Mouse (Mus musculus): ENCODE data around the gene Hoxd4.

Gene Hoxd4

GRCm38 (mm10) chr2:74747661-74748141 lies 36.0 kb downstream of the Hoxd4 start:
- DNase-seq: no peak

- DNase-seq: no peak
Measured at GRCm38 (mm10) chr2:74748436-74748995, 36.8 kb downstream of the Hoxd4 start.

GRCm38 (mm10) chr2:74749337-74750121 lies 37.8 kb downstream of the Hoxd4 start:
- peak; percentile 80 for DNase-seq

GRCm38 (mm10) chr2:74750731-74751250 lies 39.1 kb downstream of the Hoxd4 start:
- DNase-seq: no peak

- DNase-seq: no peak
Measured at GRCm38 (mm10) chr2:74751861-74752260, 40.1 kb downstream of the Hoxd4 start.

DNA sequence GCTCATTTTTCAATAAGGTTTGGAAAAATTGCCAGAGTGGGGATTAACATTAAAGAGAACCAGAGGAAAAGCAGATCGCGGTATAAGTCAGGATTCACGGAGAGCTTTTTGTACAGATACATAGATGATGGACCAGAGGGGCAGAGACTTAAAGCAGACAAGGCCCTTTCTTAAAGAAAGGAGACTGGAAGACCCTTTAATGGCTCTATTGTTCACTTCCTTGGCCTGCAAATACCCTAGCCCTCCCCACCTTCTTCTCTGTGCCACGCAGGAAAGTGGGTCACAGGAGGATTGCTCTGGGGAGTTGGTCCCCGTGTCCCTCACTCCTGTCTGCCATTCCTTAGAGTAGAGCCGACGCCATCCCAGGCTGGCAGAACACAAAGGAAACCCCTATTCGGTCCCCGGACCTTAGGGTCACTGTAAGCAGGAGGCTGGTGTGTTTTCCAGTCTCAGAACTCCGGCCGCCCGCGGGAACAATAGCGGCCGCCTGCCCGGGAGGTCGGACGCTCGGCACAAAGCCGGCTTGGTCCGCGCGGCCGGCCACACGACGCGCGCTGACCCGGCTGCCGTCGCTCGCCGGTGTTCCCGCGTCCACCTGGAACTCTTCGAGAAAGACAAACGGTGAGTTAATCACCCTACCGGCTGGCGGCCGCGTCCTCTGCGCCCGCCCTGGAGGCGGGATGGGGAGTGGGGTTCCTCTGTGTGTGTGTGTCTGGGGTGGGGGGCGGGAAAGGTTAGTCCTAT lies 40.9 kb downstream of the Hoxd4 start:
- peak; percentile 60 for DNase-seq

GRCm38 (mm10) chr2:74753175-74753523 lies 41.4 kb downstream of the Hoxd4 start:
- DNase-seq: no peak

- DNase-seq: no peak
Measured at GRCm38 (mm10) chr2:74753711-74754110, 42.0 kb downstream of the Hoxd4 start.

GRCm38 (mm10) chr2:74760146-74760545 lies 48.4 kb downstream of the Hoxd4 start:
- no peak for DNase-seq

DNA sequence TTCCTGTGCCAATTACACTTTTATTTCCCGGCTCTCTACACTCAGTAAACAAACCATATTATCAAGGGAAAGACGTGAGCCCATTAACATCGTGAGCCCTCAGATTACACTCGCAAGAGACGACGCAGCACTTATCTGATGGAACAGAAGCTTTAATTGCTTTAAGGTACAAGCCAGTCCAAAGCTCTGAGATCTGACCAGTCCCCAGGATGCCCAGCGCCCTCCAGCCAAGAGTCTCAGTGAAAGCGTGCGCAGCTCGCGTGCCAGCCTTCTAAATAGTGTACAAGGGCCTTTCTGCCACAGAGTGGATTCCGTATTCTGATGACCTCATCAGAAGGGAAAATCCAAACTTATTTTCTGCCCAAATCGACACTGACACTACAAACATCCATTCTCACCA lies 50.2 kb downstream of the Hoxd4 start:
- DNase-seq: no peak

DNA sequence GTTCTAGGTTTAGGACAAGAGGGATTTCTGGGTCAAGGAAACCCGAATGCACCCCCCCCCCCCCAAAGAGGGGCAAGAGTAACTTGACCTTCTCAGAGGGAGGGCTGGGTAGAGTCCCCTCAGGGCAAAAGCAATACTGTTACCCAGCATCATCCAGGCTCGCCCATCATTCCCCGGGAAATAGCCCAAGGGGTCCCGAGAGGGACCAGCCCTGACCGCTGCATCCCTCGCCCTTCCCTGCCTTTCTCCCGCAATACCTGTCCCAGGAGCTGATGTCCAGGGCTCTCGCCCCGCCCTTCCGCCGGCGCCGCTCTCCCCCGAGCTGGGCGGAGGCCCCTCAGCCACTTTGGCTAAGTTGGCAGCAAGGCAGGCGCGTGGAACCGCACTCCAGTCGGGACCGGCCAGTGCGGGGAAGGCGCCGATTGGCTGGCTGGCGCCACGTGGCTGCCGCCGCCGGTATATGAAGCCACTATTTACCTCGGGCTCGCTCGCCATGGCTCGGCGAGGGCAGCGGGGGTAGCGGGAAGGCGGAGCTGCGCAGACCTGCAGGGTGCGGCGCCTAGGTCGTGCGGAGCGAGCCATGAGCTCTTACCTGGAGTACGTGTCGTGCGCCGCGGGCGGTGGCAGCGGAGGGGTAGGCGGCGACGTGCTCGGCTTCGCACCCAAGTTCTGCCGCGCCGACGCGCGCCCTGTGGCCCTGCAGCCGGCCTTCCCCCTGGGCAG lies 51.0 kb downstream of the Hoxd4 start, which contains the start of gene Hoxd1:
Hoxd1 (plus strand) TSS at position 459 of the 723 bp plus-strand sequence.
- DNase-seq: peak; percentile 65

DNA sequence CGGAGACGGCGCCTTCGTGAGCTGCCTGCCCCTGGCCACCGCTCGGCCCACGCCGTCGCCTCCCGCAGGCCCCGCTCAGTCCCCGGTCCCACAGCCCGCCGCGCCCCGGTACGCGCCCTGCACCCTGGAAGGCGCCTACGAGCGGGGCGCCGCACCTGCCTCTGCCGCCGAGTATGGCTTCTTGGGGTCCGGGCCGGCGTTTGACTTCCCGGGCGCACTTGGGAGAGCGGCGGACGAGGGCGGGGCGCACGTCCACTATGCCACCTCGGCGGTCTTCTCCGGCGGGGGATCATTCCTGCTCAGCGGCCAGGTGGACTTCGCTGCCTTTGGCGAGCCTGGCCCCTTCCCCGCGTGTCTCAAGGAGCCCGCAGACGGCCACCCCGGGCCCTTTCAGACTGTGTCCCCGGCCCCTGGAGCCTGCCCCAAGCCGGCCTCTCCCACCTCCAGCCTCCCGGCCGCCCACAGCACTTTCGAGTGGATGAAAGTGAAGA lies 51.6 kb downstream of the Hoxd4 start:
- no peak for DNase-seq

DNA sequence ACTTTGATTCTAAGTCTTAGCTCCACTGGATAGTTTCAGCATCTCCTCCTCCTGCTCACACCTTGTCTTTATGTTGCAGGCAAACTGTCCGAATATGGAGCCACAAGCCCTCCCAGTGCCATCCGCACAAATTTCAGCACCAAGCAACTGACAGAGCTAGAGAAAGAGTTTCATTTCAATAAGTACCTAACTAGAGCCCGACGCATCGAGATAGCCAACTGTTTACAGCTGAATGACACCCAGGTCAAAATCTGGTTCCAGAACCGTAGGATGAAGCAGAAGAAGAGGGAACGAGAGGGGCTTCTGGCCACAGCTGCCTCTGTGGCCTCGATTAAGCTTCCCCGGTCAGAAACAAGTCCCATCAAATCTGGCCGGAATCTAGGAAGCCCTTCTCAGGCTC lies 52.2 kb downstream of the Hoxd4 start:
- no peak for DNase-seq

DNA sequence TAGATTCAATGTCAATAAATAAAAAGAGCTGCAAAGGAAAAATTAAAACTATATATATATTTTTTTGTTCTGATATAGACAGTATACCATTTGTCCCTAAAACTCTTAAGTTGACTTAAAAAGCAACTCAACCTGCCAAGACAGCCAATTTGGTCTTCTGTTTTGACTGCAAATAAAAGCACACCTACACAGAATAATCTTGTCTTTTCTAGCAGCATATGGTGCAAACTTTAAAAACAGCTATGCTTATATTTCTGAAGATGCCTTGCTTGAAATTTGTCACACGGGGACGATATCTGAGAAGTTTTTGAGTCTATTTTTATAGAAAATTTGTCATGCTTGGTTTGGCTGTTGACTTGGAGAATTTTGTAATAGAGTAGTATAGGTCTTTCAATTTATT lies 62.6 kb downstream of the Hoxd4 start:
- DNase-seq: no peak

GRCm38 (mm10) chr2:74777536-74778275 lies 66.0 kb downstream of the Hoxd4 start:
- DNase-seq: no peak

Measured in retina, postnatal 1 day (tissue).